Mouse (Mus musculus) forebrain, embryonic 14.5 days (tissue): ENCODE measurements around the gene Cnih3. TPM values are rescaled to one million over a fixed set of nuclear protein-coding genes. Genes with fewer than 3 reads are reported as not detected.
A peak's percentile ranks its signal among the peaks of the same experiment; 100 is the strongest.

Experiments
- ATAC-seq: fragments of 200-750 bp; cut with Nextera tagmentation; 2 replicates; pipeline ENCODE4 v1.8.0; 2017; ENCODE audit warnings: mild to moderate bottlenecking, moderate library complexity
- DNase-seq: peaks from one replicate; pipeline ENCODE4 v3.0.0-alpha.2; 2015; ENCODE audit warnings: low spot score
- H3K27ac ChIP-seq: fragments of 300-500 bp; sonication (generic); 2 replicates; pipeline ENCODE4 v1.5.1; 2014; ENCODE audit warnings: low read depth, mild to moderate bottlenecking, control low read depth, low read length, moderate library complexity
- H3K27me3 ChIP-seq: fragments of 300-500 bp; sonication (generic); replicated peaks from 2 replicates; pipeline ENCODE4 v1.6.1; 2014; ENCODE audit warnings: low read length, control low read depth, mixed read lengths; ENCODE audit not compliant: control insufficient read depth, insufficient read depth
- H3K36me3 ChIP-seq: fragments of 300-500 bp; sonication (generic); 2 replicates; pipeline ENCODE4 v1.6.1; 2014; ENCODE audit warnings: low read length, control low read depth; ENCODE audit not compliant: control insufficient read depth, insufficient read depth
- H3K4me1 ChIP-seq: fragments of 300-500 bp; sonication (generic); 2 replicates; pipeline ENCODE4 v1.6.1; 2014; ENCODE audit warnings: antibody characterized with exemption, low read length, control low read depth; ENCODE audit not compliant: control insufficient read depth, insufficient read depth
- H3K4me2 ChIP-seq: fragments of 300-500 bp; sonication (generic); 2 replicates; pipeline ENCODE4 v1.6.1; 2014; ENCODE audit warnings: mild to moderate bottlenecking, control low read depth, low read length
- H3K4me3 ChIP-seq: fragments of 300-500 bp; sonication (generic); 2 replicates; pipeline ENCODE4 v1.5.1; 2014; ENCODE audit warnings: low read depth, low read length, control low read depth
- H3K9ac ChIP-seq: fragments of 300-500 bp; sonication (generic); 2 replicates; pipeline ENCODE4 v1.6.1; 2014; ENCODE audit warnings: mild to moderate bottlenecking, low read length, control low read depth, moderate library complexity
- H3K9me3 ChIP-seq: fragments of 300-500 bp; sonication (generic); replicated peaks from 2 replicates; pipeline ENCODE4 v1.6.1; 2016; ENCODE audit warnings: low read length, control low read depth, mixed read lengths; ENCODE audit not compliant: control insufficient read depth
- WGBS: fragments of 180-500 bp; shearing (Covaris S2); extraction: QIAGEN DNeasy Blood & Tissue Kit; methylation state at CpG from one replicate; pipeline ENCODE4 v1.1.7; 2014; 5-methylcytosine and 5-hydroxymethylcytosine counted together
- polyA plus RNA-seq: library from polyadenylated mRNA; unstranded; fragments of >200 nt; fragmentation: Nextera tagmentation; extraction: Ambion mirVana; gene quantifications from 2 replicates; pipeline ENCODE4 v1.2.1, GENCODE M21; 2014

Gene Cnih3
- polyA plus RNA-seq, 1 experiment from 2014 or later, result 17.0 TPM

DNA sequence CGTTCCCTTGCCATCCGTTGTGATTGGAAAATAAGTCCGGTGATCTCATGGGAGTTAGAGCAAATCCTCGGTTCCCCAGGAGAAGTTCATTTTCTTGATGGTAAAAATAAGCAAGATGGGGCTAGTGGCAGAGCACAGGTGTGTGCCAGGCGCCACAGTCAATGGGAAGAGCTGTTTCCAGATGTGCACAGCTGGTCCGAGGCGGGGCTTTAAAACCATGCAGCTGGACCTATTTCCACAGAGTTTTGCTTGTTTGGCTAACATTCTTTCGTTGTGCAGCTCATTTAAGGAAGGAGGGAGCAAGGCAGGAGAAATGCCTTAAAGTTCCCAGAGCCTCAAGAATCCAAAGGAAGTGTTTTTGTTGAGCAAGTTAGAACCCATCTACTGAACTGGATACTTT is 109.1 kb downstream of the Cnih3 start:
- Histone ChIP-seq H3K9ac (no peak overlapping the region), H3K4me2 (no peak overlapping the region), H3K4me1 (peaks cover 4% of the 10 kb centered on the region; the same call in 1 of the 2 replicates), H3K4me3 (no peak overlapping the region), H3K36me3 (no peaks in the 10 kb centered on the region), H3K9me3 (no peaks in the 10 kb centered on the region), H3K27me3 (no peaks in the 10 kb centered on the region), H3K27ac (no peak overlapping the region)
- no peak for ATAC-seq
- DNase-seq, result no peak
- WGBS, result 90% methylated on average over 8 of the region's 8 CpGs

DNA sequence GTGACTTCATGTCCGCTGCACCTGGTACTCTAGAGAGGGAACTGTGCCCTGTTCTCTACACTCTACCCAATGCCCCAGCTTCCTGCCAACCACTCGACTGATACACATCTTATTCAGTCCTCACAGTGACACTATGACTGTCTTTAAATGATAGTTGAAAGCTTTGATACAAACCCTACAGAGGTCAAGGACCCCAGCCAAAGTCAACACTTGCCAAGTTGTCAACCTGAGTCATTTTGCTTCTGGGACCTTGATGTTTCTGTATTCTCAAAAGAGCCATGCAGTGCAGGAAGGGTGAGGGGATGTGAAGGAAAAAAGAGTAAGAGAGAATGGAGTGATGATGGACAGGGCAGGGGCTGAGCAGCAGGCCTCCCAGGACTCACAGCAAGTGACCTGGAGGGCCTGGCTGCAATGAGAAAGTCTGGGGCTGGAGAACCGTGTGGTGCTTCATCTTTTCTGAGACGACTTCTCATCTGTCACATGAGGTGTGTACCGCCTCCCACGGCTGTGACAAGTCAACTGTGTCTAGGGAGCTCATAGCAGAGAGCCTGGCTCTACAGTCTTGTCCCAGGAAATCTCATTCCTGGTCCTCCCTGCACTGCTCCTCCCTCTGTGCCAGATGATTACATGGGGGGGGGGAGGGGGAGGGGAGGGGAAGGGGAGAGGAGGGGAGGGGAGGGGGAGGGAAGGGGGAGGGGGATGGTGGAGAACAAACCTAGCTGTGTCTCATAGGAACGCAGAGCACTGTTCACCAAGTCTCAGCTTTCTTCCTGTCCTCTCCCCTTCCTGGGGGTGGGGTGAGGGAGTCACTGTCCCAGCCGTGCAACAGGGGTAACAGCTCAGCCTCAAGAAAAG is 109.8 kb downstream of the Cnih3 start:
- H3K27me3 ChIP-seq, result no peaks in the 10 kb centered on the region
- no peak overlapping the region for H3K27ac ChIP-seq
- WGBS, result 61% methylated on average over 8 of the region's 8 CpGs
- H3K4me2 ChIP-seq, result no peak overlapping the region
- no peak overlapping the region for H3K4me3 ChIP-seq
- DNase-seq (no peak), ATAC-seq (no peak)
- H3K9ac ChIP-seq, result no peak overlapping the region
- H3K36me3 ChIP-seq, result no peaks in the 10 kb centered on the region
- peaks cover 9% of the 10 kb centered on the region for H3K4me1 ChIP-seq
- no peaks in the 10 kb centered on the region for H3K9me3 ChIP-seq

- Histone ChIP-seq H3K27me3 (no peaks in the 10 kb centered on the region), H3K9me3 (no peaks in the 10 kb centered on the region), H3K4me2 (no peak overlapping the region), H3K4me3 (no peak overlapping the region), H3K36me3 (no peaks in the 10 kb centered on the region), H3K27ac (no peak overlapping the region), H3K4me1 (peaks cover 9% of the 10 kb centered on the region), H3K9ac (no peak overlapping the region)
- ATAC-seq (no peak), DNase-seq (no peak)
- WGBS, result 31% methylated on average over 6 of the region's 6 CpGs
These were observed 110.4 kb downstream of the Cnih3 start for GRCm38 (mm10) chr1:181462906-181463179.

GRCm38 (mm10) chr1:181465027-181465426 is 112.6 kb downstream of the Cnih3 start:
- Histone ChIP-seq H3K9me3 (no peaks in the 10 kb centered on the region), H3K9ac (no peak overlapping the region), H3K4me3 (no peak overlapping the region), H3K27ac (no peak overlapping the region), H3K4me2 (no peak overlapping the region), H3K36me3 (no peaks in the 10 kb centered on the region), H3K27me3 (no peaks in the 10 kb centered on the region), H3K4me1 (peaks cover 9% of the 10 kb centered on the region)
- DNase-seq (no peak), ATAC-seq (no peak)
- WGBS, result 57% methylated on average over 5 of the region's 5 CpGs

DNA sequence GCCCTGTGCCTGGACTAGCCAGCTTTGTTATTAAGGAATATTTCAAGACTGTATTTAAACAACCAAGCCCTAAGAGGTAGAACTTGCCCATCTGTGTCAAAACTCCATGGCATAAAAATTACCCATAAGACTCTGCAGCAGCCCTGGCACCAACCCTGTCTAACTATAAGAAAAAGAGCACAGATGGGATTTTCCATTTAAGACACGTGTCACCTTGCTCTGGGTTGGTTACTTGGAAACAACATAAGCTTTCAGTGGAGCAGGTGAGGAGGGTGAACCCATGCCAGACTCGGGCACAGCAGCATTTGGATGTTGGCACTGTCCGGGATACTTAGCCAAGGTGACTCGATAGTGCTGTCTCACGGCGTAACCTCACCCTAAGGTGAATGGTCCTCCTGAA is 113.6 kb downstream of the Cnih3 start:
- H3K9me3 ChIP-seq, result no peaks in the 10 kb centered on the region
- peaks cover 9% of the 10 kb centered on the region for H3K4me1 ChIP-seq
- DNase-seq (peak; percentile 51), ATAC-seq (peak; percentile 54; the same call in 1 of the 2 replicates)
- WGBS, result 82% methylated on average over 6 of the region's 6 CpGs
- no peaks in the 10 kb centered on the region for H3K36me3 ChIP-seq
- no peak overlapping the region for H3K4me3 ChIP-seq
- 0 out of 2 replicates have a peak overlapping the region, but pooled peaks have one; percentile 22 for H3K27ac ChIP-seq
- H3K4me2 ChIP-seq, result no peak overlapping the region
- no peaks in the 10 kb centered on the region for H3K27me3 ChIP-seq
- no peak overlapping the region for H3K9ac ChIP-seq

DNA sequence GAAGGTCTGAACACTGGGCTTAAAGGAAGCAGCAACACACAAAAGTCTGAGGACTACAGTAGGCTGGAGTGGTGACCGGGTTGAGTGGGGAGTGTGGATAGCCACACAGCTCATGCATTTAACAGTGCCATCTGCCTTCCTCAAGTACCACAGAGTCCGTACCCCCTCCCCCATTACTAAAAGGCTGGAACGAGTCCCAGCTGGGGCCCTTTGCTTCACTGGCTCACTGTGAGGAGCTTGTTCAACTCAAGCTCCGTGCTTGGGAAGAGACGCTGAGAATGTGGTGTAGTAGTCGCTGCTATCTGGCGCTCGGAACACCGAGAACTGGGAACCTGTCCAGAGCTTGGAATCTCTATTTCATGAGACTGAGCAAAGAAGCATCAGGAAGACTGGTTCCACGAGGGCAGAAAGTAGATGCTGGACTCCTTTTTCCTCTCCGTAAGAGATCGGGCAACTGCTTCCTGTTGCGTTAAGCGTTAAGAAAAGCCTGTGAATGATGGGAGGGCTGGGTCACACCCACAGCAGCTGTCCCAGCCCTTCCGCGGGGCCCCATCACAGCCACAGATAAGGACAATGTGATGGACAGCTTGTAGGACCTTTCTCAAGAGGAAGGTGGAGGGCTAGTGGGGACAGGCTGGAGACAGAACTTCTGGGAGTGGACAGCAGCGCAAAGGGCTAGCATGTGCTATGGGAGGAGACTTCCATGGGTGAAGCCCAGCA is 114.3 kb downstream of the Cnih3 start:
- H3K9ac ChIP-seq, result no peak overlapping the region
- peak overlapping the region; percentile 41; the same call in 1 of the 2 replicates for H3K27ac ChIP-seq
- no peaks in the 10 kb centered on the region; the same call in 1 of the 2 replicates for H3K9me3 ChIP-seq
- peak; percentile 59 for ATAC-seq
- WGBS, result 70% methylated on average over 17 of the region's 17 CpGs
- H3K27me3 ChIP-seq, result no peaks in the 10 kb centered on the region
- 0 out of 2 replicates have a peak overlapping the region, but pooled peaks have one; percentile 10 for H3K4me2 ChIP-seq
- no peaks in the 10 kb centered on the region for H3K36me3 ChIP-seq
- H3K4me3 ChIP-seq, result no peak overlapping the region
- peaks cover 9% of the 10 kb centered on the region for H3K4me1 ChIP-seq
- peak; percentile 70 for DNase-seq

DNA sequence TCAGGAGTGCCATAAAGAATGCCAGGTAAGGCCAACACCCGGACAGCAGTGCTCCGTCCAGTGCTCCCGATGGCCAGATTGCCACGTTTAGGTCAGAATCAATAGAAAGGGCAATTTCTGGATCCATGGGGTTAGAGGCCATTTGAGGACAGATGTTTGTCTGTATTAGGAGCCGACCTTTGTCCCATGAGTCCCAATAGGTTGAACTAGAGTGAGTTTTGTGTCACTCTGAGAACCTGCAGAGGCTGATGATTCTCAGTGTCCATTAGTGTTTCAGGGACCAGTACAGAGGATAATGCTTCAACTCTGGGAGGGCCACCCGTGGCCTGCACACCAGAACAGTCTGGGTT is 114.9 kb downstream of the Cnih3 start:
- Histone ChIP-seq H3K4me1 (peaks cover 9% of the 10 kb centered on the region), H3K9me3 (no peaks in the 10 kb centered on the region; the same call in 1 of the 2 replicates), H3K27me3 (no peaks in the 10 kb centered on the region), H3K27ac (no peak overlapping the region), H3K4me3 (no peak overlapping the region), H3K9ac (no peak overlapping the region), H3K4me2 (no peak overlapping the region), H3K36me3 (no peaks in the 10 kb centered on the region)
- ATAC-seq, result no peak
- 94% methylated on average over 6 of the region's 6 CpGs for WGBS
- DNase-seq, result no peak

- no peak overlapping the region for H3K4me2 ChIP-seq
- DNase-seq (no peak), ATAC-seq (no peak)
- no peaks in the 10 kb centered on the region for H3K36me3 ChIP-seq
- WGBS, result 88% methylated on average over 8 of the region's 8 CpGs
- no peak overlapping the region for H3K27ac ChIP-seq
- H3K27me3 ChIP-seq, result no peaks in the 10 kb centered on the region
- H3K4me1 ChIP-seq, result peaks cover 9% of the 10 kb centered on the region
- no peak overlapping the region for H3K9ac ChIP-seq
- H3K4me3 ChIP-seq, result no peak overlapping the region
- no peaks in the 10 kb centered on the region; the same call in 1 of the 2 replicates for H3K9me3 ChIP-seq
These were observed 117.0 kb downstream of the Cnih3 start for GRCm38 (mm10) chr1:181469415-181469814.

DNA sequence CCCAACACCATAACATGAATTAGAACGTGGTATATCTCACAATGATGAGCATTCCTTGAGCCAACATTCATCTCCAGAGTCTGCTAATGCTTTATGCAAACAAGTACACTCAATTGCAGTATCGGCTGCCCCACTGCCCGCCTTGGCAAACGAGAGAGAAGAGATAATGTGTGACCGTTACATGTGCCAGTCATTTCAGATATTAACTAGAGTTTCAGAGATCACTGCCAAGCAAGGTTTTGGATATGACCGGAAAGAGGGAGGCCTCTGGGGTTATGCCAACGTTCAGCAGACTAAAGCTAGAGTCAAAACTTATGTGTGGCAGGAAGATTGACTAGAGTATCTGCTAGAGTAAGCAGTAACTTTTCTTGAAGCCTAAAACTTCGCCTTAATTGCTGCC is 123.7 kb downstream of the Cnih3 start:
- H3K36me3 ChIP-seq, result no peaks in the 10 kb centered on the region
- ATAC-seq (no peak), DNase-seq (no peak)
- no peak overlapping the region for H3K27ac ChIP-seq
- H3K4me1 ChIP-seq, result no peaks in the 10 kb centered on the region
- WGBS, result 75% methylated on average over 8 of the region's 8 CpGs
- no peaks in the 10 kb centered on the region; the same call in 1 of the 2 replicates for H3K9me3 ChIP-seq
- H3K4me3 ChIP-seq, result no peak overlapping the region
- H3K4me2 ChIP-seq, result no peak overlapping the region
- H3K27me3 ChIP-seq, result no peaks in the 10 kb centered on the region
- no peak overlapping the region for H3K9ac ChIP-seq
